Mouse (Mus musculus) thymus, adult 2 months (tissue): ENCODE measurements around the gene Phf1.

Experiments used
- CTCF ChIP-seq: fragments of 200-500 bp; IDR thresholded peaks from 2 replicates; pipeline ENCODE4 v1.5.1; 2012; ENCODE audit warnings: mild to moderate bottlenecking, control low read depth, low read length, moderate library complexity, borderline replicate concordance; ENCODE audit not compliant: control insufficient read depth, poor library complexity, insufficient read depth; ENCODE audit errors: extremely low read depth
- POLR2A ChIP-seq: fragments of 200-500 bp; IDR thresholded peaks from 2 replicates; pipeline ENCODE4 v1.6.1; 2012; ENCODE audit warnings: mild to moderate bottlenecking, low read length, control low read depth, moderate library complexity; ENCODE audit not compliant: control insufficient read depth, poor library complexity, insufficient read depth; ENCODE audit errors: extremely low read depth

DNA sequence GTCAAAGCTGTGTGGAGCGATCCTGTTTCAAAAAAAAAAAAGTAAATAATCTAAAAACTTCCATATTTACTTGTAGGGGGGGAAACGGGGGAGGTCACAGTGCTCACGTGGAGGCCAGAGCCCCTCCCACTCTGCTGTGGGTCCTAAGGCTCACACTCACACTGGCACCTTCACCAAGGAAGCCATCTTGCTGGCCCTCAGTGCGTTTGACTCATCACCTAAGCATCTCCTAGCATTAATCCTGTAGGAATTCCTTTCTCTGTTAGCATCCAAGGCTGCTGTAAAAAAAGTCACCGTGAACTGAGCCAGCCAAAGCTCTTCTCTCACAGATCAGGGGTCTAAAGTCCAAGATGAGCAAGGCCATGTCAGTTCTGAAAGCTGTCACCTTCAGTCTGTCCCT, 23.5 kb downstream of the Phf1 start:
- TF ChIP-seq POLR2A = no peak
- TF ChIP-seq CTCF = no peak
